Mouse (Mus musculus): Measurements from ENCODE around the gene Bace2.

Gene Bace2

DNA sequence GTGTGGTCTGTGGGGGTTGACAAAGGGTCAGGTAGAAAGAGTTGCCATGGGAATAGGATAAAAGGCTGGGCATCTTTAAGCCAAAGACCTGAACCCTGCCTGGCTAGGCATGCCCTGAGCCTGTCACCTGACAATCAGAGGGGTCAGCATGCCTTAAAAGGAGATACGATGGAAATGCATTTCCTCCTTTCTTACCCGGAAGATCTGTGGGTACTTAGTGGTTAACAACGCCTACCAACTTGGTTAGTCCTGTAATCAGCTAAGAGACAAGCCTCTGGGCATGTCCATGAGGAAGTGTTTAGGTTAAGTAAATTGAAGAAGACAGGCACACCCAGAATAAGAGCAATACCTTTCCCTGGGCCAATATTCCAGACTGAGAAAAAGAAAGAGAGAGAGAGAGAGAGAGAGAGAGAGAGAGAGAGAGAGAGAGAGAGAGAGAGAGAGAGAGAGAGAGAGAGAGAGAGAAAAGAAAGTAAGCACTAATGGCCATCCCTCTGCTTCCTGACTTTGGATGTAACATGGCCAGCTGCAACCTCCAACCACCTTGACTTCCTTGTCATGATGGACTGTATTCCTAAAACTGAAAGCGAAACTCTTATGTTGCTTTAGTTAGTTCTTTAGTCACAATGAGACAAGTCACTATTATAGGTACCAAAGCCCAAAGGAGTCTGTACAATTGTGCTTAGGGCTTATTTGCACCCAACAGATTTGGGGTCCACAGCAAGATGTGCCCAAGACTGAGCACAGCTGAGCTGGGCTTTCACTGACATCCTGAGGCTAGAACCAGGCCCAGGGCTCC, 111.7 kb downstream of the Bace2 start:
- in situ Hi-C loops (cut with MboI) = no loop called here

DNA sequence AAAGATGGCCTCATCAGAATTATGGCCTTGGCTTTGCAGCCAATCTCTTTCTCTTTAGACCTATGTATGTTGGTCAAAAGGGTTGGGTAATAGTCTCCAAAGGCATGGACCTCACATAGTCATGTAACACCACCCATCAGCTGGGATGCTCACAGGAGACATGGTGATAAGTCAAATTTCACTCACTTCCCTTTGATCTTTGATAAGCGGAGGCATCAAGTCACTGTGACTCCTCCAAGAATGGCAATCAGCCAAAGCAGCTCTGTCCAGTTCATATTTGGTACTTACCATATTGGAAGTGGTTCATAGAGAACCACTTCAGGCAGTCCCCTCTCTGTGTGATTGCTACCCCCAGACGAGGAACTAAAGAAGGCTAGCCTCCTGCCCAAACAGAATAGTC, 118.1 kb downstream of the Bace2 start:
- in situ Hi-C loops (cut with MboI) = no loop called here

DNA sequence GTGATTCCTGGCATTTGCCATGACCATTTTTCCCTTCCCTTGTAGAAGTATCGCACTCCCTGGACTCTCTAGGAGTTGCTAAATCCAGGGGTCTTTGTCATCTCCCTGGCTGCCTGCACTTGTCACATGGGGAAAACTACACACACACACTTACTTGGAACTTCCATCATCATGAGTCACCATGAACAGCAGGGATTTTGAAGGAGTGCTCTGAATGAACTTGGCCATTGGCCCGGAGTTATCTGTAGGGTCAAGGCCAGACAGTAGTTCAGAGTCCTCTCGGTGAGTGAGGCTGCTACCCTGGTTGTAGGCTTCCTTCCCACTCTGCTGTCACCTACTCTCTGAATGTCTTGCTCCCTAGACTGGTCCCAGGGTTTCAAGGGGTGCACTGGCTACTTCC, 119.0 kb downstream of the Bace2 start:
- in situ Hi-C loops (cut with MboI) = no loop called here

DNA sequence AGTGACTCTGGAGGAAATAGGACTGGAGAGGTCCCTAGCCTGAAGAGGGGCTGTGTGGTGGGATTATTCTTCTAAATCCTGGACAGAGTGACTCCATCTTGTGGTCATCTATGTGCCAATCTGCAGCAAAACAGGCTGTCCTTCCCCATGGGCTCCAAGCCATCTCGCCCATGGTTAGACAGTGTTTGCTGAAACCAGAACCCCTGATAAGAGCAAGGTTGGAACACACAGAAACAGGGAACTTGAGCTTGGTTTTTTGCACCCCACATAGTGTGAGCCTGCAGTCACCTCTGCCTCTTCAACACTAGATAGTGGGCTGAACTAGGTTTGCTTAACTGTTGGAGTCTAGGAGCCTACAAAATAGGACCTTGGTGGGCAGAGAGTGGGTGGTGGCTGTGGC, 120.0 kb downstream of the Bace2 start:
- in situ Hi-C loops (cut with MboI) = no loop called here

DNA sequence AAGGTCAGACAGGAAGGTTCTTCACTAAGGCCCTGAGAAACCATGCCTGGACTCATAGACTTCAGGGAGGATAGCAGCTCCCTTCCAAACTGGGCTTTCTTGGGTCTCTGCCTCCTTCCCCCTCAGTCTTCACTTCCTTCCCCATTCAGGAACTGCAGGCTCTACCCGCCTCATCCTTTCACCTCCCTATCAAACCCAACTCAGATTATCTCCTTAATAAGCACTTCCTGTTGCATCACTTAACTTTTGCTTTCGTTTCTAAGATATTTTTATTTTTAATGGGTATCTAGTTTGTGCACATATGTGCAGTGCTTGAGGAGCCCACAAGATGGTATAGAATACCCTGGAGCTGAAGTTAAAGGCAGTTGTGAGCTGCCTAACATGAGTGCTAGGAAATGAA, 122.1 kb downstream of the Bace2 start:
- in situ Hi-C loops (cut with MboI) = no loop called here

DNA sequence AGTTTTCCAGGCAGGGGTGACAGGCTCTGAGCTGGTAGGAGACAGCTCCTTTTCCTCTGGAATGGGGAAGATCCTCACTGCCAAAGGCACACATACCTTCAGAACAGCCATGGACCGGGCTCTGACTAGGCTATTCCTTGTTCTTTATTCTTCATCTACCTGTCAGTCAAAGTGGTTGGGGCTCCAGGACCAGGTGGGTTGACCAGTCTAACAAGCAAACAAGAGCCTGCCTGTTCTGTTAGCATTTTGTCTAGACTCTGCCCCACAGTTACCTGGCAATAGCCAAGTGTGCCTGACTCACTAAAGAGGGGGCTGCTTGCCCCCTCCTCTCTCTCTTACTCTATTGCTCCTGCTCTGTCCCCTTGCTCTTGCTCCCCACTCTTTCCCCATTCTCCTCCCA, 135.8 kb downstream of the Bace2 start:
- in situ Hi-C loops (cut with MboI) = no loop called here
